12 mouse cellular contexts compared by ENCODE assay signal in genomic region chr10:122002930-122003329, GRCm38 (mm10).
"Had no signal": no experiment of that assay in that cellular context is flagged by ENCODE, and none has a peak within 500 bp of the region (broad histone marks: within the 10 kb centered on the region; RNA-seq: fewer than 3 reads in every experiment).

No protein-coding gene starts in this region.

- DNase-seq: kidney, adult 8-10 months; kidney, postnatal 4 days; right cerebral cortex, postnatal 14 days; thymus, postnatal 36 days had no signal

- H3K27ac ChIP-seq: intestine, embryonic 15.5 days; kidney, postnatal 0 days; layer of hippocampus, adult 2 months; limb, embryonic 13.5 days; liver, embryonic 14.5 days; midbrain, embryonic 15.5 days; stomach, embryonic 15.5 days had no signal

- ATAC-seq: intestine, embryonic 15.5 days; midbrain, embryonic 15.5 days had no signal

- H3K9me3 ChIP-seq: intestine, embryonic 15.5 days; midbrain, embryonic 15.5 days; stomach, embryonic 15.5 days had no signal

- H3K9ac ChIP-seq: intestine, embryonic 15.5 days; limb, embryonic 13.5 days; liver, embryonic 14.5 days; midbrain, embryonic 15.5 days; stomach, embryonic 15.5 days had no signal

- H3K36me3 ChIP-seq: intestine, embryonic 15.5 days; midbrain, embryonic 15.5 days; stomach, embryonic 15.5 days had no signal

- H3K4me3 ChIP-seq: intestine, embryonic 15.5 days; layer of hippocampus, adult 2 months; limb, embryonic 13.5 days; midbrain, embryonic 15.5 days; stomach, embryonic 15.5 days had no signal

- H3K27me3 ChIP-seq: intestine, embryonic 15.5 days; limb, embryonic 13.5 days; midbrain, embryonic 15.5 days; stomach, embryonic 15.5 days had no signal

- H3K4me2 ChIP-seq: intestine, embryonic 15.5 days; limb, embryonic 13.5 days; midbrain, embryonic 11.5 days; midbrain, embryonic 15.5 days; stomach, embryonic 15.5 days had no signal
